Comparison of ENCODE assay signal across 20 mouse cellular contexts in genomic region chr4:55489328-55489727, GRCm38 (mm10). TPM values are rescaled to one million over a fixed set of nuclear protein-coding genes. Genes with fewer than 3 reads are reported as not detected.
DNase-seq lines count a peak whose midpoint lies in the region; ATAC-seq lines count a peak whose summit lies in the region.
"Had no signal": no experiment of that assay in that cellular context is flagged by ENCODE, and none has a peak within 500 bp of the region (broad histone marks: within the 10 kb centered on the region; RNA-seq: fewer than 3 reads in every experiment).

No protein-coding gene starts in this region.

- no peaks in the 10 kb centered on the region for H3K36me3 ChIP-seq in erythroblast, embryonic 14.5 days (ENCODE audit: control insufficient read depth)
- H3K36me3 ChIP-seq in liver, embryonic 12.5 days = no peaks in the 10 kb centered on the region
- no peaks in the 10 kb centered on the region for H3K36me3 ChIP-seq in neural tube, embryonic 15.5 days
- H3K36me3 ChIP-seq in kidney, embryonic 15.5 days = no peaks in the 10 kb centered on the region
- H3K36me3 ChIP-seq: embryonic facial prominence, embryonic 12.5 days; hindbrain, embryonic 13.5 days; neural tube, embryonic 13.5 days had no signal

- intact Hi-C loops in heart, postnatal 25 days (cut with DNase I) = no loop called here

- no peaks in the 10 kb centered on the region for H3K9me3 ChIP-seq in erythroblast, embryonic 14.5 days (ENCODE audit: control insufficient read depth, low read length)
- H3K9me3 ChIP-seq in liver, embryonic 12.5 days (replicated peaks) = no peaks in the 10 kb centered on the region
- no peaks in the 10 kb centered on the region for H3K9me3 ChIP-seq in neural tube, embryonic 15.5 days (replicated peaks)
- H3K9me3 ChIP-seq in kidney, embryonic 15.5 days (replicated peaks) = no peaks in the 10 kb centered on the region
- H3K9me3 ChIP-seq: embryonic facial prominence, embryonic 12.5 days; hindbrain, embryonic 13.5 days; neural tube, embryonic 13.5 days had no signal

- peak; percentile 25 for DNase-seq in naive thymus-derived CD4-positive, alpha-beta T cell, adult 2 months (ENCODE audit: low read depth)
- no peak for DNase-seq in heart, postnatal 25 days (ENCODE audit: low spot score)
- DNase-seq: cerebellum, adult 11 months; kidney, postnatal 25 days; left cerebral cortex, postnatal 4 days; lung, adult 18-20 months; retina, postnatal 1 day; thymus, postnatal 14 days had no signal

- H3K4me3 ChIP-seq in erythroblast, embryonic 14.5 days (replicated peaks) = peak overlapping the region; percentile 22
- no peak overlapping the region for H3K4me3 ChIP-seq in liver, embryonic 12.5 days
- H3K4me3 ChIP-seq in neural tube, embryonic 15.5 days (replicated peaks) = no peak overlapping the region
- no peak overlapping the region for H3K4me3 ChIP-seq in kidney, embryonic 15.5 days (replicated peaks)
- H3K4me3 ChIP-seq: embryonic facial prominence, embryonic 12.5 days; hindbrain, embryonic 13.5 days; neural tube, embryonic 13.5 days had no signal

- H3K4me2 ChIP-seq in liver, embryonic 12.5 days = peak overlapping the region; percentile 39; the same call in 1 of the 2 replicates
- no peak overlapping the region for H3K4me2 ChIP-seq in neural tube, embryonic 15.5 days
- H3K4me2 ChIP-seq in kidney, embryonic 15.5 days = no peak overlapping the region
- H3K4me2 ChIP-seq: embryonic facial prominence, embryonic 12.5 days; hindbrain, embryonic 13.5 days; neural tube, embryonic 13.5 days had no signal

- no peak for ATAC-seq in erythroblast, adult 5-6 weeks (replicated peaks; ENCODE audit: low FRiP score, poor library complexity, severe bottlenecking)
- peak; percentile 87 for ATAC-seq in activated CD4-positive, CD25-positive, alpha-beta regulatory T cell, adult 4 months
- no peak for ATAC-seq in liver, embryonic 12.5 days
- no peak for ATAC-seq in neural tube, embryonic 15.5 days (ENCODE audit: low FRiP score)
- ATAC-seq in kidney, embryonic 15.5 days (replicated peaks; ENCODE audit: low FRiP score) = no peak
- ATAC-seq: intestine, postnatal 0 days; midbrain, embryonic 16.5 days had no signal

- no peak overlapping the region for H3K9ac ChIP-seq in liver, embryonic 12.5 days
- no peak overlapping the region for H3K9ac ChIP-seq in neural tube, embryonic 15.5 days (replicated peaks)
- H3K9ac ChIP-seq in kidney, embryonic 15.5 days = no peak overlapping the region
- H3K9ac ChIP-seq: embryonic facial prominence, embryonic 12.5 days; hindbrain, embryonic 13.5 days; neural tube, embryonic 13.5 days had no signal

- no peak overlapping the region for H3K27ac ChIP-seq in liver, embryonic 12.5 days
- no peak overlapping the region for H3K27ac ChIP-seq in neural tube, embryonic 15.5 days (replicated peaks)
- no peak overlapping the region for H3K27ac ChIP-seq in kidney, embryonic 15.5 days
- H3K27ac ChIP-seq: embryonic facial prominence, embryonic 12.5 days; hindbrain, embryonic 13.5 days; macrophage; neural tube, embryonic 13.5 days had no signal

- H3K4me1 ChIP-seq in erythroblast, embryonic 14.5 days (ENCODE audit: control insufficient read depth) = peaks cover 8% of the 10 kb centered on the region
- peaks cover 5% of the 10 kb centered on the region; the same call in 1 of the 2 replicates for H3K4me1 ChIP-seq in liver, embryonic 12.5 days
- no peaks in the 10 kb centered on the region for H3K4me1 ChIP-seq in neural tube, embryonic 15.5 days
- no peaks in the 10 kb centered on the region for H3K4me1 ChIP-seq in kidney, embryonic 15.5 days
- H3K4me1 ChIP-seq: embryonic facial prominence, embryonic 12.5 days; hindbrain, embryonic 13.5 days; neural tube, embryonic 13.5 days had no signal

- WGBS in liver, embryonic 12.5 days (ENCODE audit: insufficient replicate concordance) = 20% methylated on average over 3 of the region's 3 CpGs
- WGBS in neural tube, embryonic 15.5 days = 80% methylated on average over 3 of the region's 3 CpGs
- WGBS in kidney, embryonic 15.5 days = 79% methylated on average over 3 of the region's 3 CpGs

- H3K27me3 ChIP-seq in erythroblast, embryonic 14.5 days (ENCODE audit: control insufficient read depth) = no peaks in the 10 kb centered on the region
- no peaks in the 10 kb centered on the region for H3K27me3 ChIP-seq in liver, embryonic 12.5 days (replicated peaks)
- H3K27me3 ChIP-seq in neural tube, embryonic 15.5 days (replicated peaks) = no peaks in the 10 kb centered on the region
- no peaks in the 10 kb centered on the region for H3K27me3 ChIP-seq in kidney, embryonic 15.5 days
- H3K27me3 ChIP-seq: embryonic facial prominence, embryonic 12.5 days; hindbrain, embryonic 13.5 days; neural tube, embryonic 13.5 days had no signal

RNA-seq across cellular contexts. Expression of gene Klf4, which starts 42.9 kb away (rescaled TPM):
- polyA plus RNA-seq in erythroblast, embryonic 14.5 days (2012) = 0.23 and 0.37 TPM in 2 replicates
- total RNA-seq in erythroblast, adult 5-6 weeks (2015; ENCODE audit: low replicate concordance) = 5.0 and 10.7 TPM in 2 replicates
- 3.1 and 4.0 TPM in 2 replicates for total RNA-seq in erythroblast, adult 5-6 weeks (2017; ENCODE audit: low replicate concordance)
- under 1 TPM; 0.31 to 0.36 TPM for polyA plus RNA-seq in activated CD4-positive, CD25-positive, alpha-beta regulatory T cell, adult 4 months (2017; shearing (Covaris generic))
- polyA plus RNA-seq in liver, embryonic 12.5 days (2016; fragmentation: Nextera tagmentation; extraction: Ambion mirVana) = 0.58 and 0.59 TPM in 2 replicates
- total RNA-seq in heart, postnatal 25 days (2021) = 10 to 100 TPM; 28.3 to 39.0 TPM
- polyA plus RNA-seq in neural tube, embryonic 15.5 days (2015; fragmentation: Nextera tagmentation; extraction: Ambion mirVana) = 3.7 and 4.9 TPM in 2 replicates
- polyA plus RNA-seq in kidney, embryonic 15.5 days (2015; fragmentation: Nextera tagmentation; extraction: Ambion mirVana) = 5.4 TPM in 2 replicates
